Mouse (Mus musculus) liver (tissue): ENCODE results near the gene Bri3.
"Not testable (repeated sequence)": the region's sequence is repeated elsewhere in the genome, so short reads cannot be mapped to it uniquely, and the experiment has no call there.

Experiments used
- DNase-seq: peaks from one replicate; pipeline ENCODE4 v3.0.0-alpha.2; 2020; ENCODE audit warnings: mixed read lengths

The Bri3 gene

GRCm38 (mm10) chr5:144360346-144360745 is 116.1 kb downstream of the Bri3 start:
- no peak for DNase-seq

GRCm38 (mm10) chr5:144364680-144365357 is 120.6 kb downstream of the Bri3 start:
- no peak for DNase-seq

- DNase-seq, result not testable (repeated sequence)
These were observed 122.3 kb downstream of the Bri3 start for GRCm38 (mm10) chr5:144366551-144366950.

- DNase-seq, result no peak
These were observed 124.5 kb downstream of the Bri3 start for GRCm38 (mm10) chr5:144368661-144369205.

GRCm38 (mm10) chr5:144370986-144371385 is 126.7 kb downstream of the Bri3 start:
- DNase-seq, result peak; percentile 54

- DNase-seq, result peak; percentile 7
These were observed 127.9 kb downstream of the Bri3 start for GRCm38 (mm10) chr5:144372177-144372576.

GRCm38 (mm10) chr5:144372885-144373284 is 128.6 kb downstream of the Bri3 start:
- DNase-seq, result no peak

- DNase-seq, result no peak
These were observed 135.2 kb downstream of the Bri3 start for GRCm38 (mm10) chr5:144379431-144379830.

- DNase-seq, result no peak
These were observed 136.5 kb downstream of the Bri3 start for GRCm38 (mm10) chr5:144380689-144381088.

GRCm38 (mm10) chr5:144381782-144382181 is 137.5 kb downstream of the Bri3 start:
- no peak for DNase-seq

- no peak for DNase-seq
These were observed 139.7 kb downstream of the Bri3 start for GRCm38 (mm10) chr5:144383936-144384335.

- peak; percentile 16 for DNase-seq
These were observed 143.6 kb downstream of the Bri3 start for GRCm38 (mm10) chr5:144387851-144388250.

- DNase-seq, result no peak
These were observed 149.9 kb downstream of the Bri3 start for GRCm38 (mm10) chr5:144394142-144394541.

- DNase-seq, result no peak
These were observed 153.3 kb downstream of the Bri3 start for GRCm38 (mm10) chr5:144397566-144397965.

- DNase-seq, result no peak
These were observed 156.6 kb downstream of the Bri3 start for GRCm38 (mm10) chr5:144400821-144401220.

- no peak for DNase-seq
These were observed 162.0 kb downstream of the Bri3 start for GRCm38 (mm10) chr5:144406256-144406655.

- DNase-seq, result no peak
These were observed 166.4 kb downstream of the Bri3 start for GRCm38 (mm10) chr5:144410666-144411065.

GRCm38 (mm10) chr5:144411702-144412101 is 167.5 kb downstream of the Bri3 start:
- DNase-seq, result no peak

- no peak for DNase-seq
These were observed 168.5 kb downstream of the Bri3 start for GRCm38 (mm10) chr5:144412781-144413180.

- DNase-seq, result no peak
These were observed 174.2 kb downstream of the Bri3 start for GRCm38 (mm10) chr5:144418456-144418855.

GRCm38 (mm10) chr5:144420001-144420400 is 175.8 kb downstream of the Bri3 start:
- DNase-seq, result no peak

GRCm38 (mm10) chr5:144426697-144427096 is 182.5 kb downstream of the Bri3 start:
- no peak for DNase-seq

GRCm38 (mm10) chr5:144427861-144428260 is 183.6 kb downstream of the Bri3 start:
- DNase-seq, result no peak

GRCm38 (mm10) chr5:144431481-144431880 is 187.2 kb downstream of the Bri3 start:
- no peak for DNase-seq
